Mouse (Mus musculus): ENCODE measurements around the gene Tcirg1. TPM values are rescaled to one million over a fixed set of nuclear protein-coding genes. Genes with fewer than 3 reads are reported as not detected.

Gene Tcirg1
- polyA plus RNA-seq, 1 experiment from 2014 or later, result 29.7 TPM

DNA sequence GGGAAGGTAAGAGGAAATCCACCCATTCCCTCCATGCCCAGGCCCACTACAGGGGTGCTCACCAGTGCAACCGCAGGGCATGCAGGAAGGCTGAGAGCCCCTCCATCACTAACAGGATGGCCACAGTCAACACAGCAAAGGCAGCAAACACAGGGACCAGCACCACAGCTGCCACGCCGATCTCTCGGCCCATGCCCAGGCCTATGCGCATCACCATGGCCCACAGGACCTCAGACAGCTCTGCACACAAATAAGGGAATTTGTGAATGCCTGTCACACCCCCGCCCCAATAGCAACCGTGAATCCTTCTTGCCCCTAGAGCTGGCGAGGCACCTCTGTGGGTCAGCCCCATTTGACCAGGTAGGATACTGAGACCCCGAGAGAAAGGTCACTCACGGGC is 10.7 kb downstream of the Tcirg1 start:
- ATAC-seq, result no peak
- 86% methylated on average over 10 of the region's 10 CpGs for WGBS (ENCODE audit: insufficient replicate concordance)
- no peak overlapping the region for H3K4me3 ChIP-seq (ENCODE audit: low read depth, low read length)
- DNase-seq, result no peak
- H3K4me2 ChIP-seq (ENCODE audit: low read depth, low read length), result no peak overlapping the region
- peaks cover 6% of the 10 kb centered on the region for H3K4me1 ChIP-seq (ENCODE audit: insufficient read depth)
- no peak overlapping the region for H3K9ac ChIP-seq (replicated peaks)
- TF ChIP-seq CTCF (IDR thresholded peaks at IDR 0.05; ENCODE audit: low read depth) (no peak), EP300 (IDR thresholded peaks at IDR 0.05; ENCODE audit: low read depth) (no peak)
- H3K27me3 ChIP-seq (ENCODE audit: insufficient read depth, low read length), result no peaks in the 10 kb centered on the region
- H3K27ac ChIP-seq (ENCODE audit: low read depth), result no peak overlapping the region
- no peaks in the 10 kb centered on the region for H3K9me3 ChIP-seq (ENCODE audit: low read length)
- peaks cover 79% of the 10 kb centered on the region for H3K36me3 ChIP-seq (replicated peaks; ENCODE audit: insufficient read depth, low read length)

- Histone ChIP-seq H3K4me1 (ENCODE audit: insufficient read depth) (peaks cover 6% of the 10 kb centered on the region), H3K36me3 (replicated peaks; ENCODE audit: insufficient read depth, low read length) (peaks cover 85% of the 10 kb centered on the region), H3K27ac (ENCODE audit: low read depth) (no peak overlapping the region), H3K4me2 (ENCODE audit: low read depth, low read length) (no peak overlapping the region), H3K4me3 (ENCODE audit: low read depth, low read length) (no peak overlapping the region), H3K27me3 (ENCODE audit: insufficient read depth, low read length) (no peaks in the 10 kb centered on the region), H3K9ac (replicated peaks) (no peak overlapping the region), H3K9me3 (ENCODE audit: low read length) (no peaks in the 10 kb centered on the region)
- TF ChIP-seq EP300 (IDR thresholded peaks at IDR 0.05; ENCODE audit: low read depth) (no peak), CTCF (IDR thresholded peaks at IDR 0.05; ENCODE audit: low read depth) (no peak)
- DNase-seq, result no peak
- 50% methylated on average over 3 of the region's 3 CpGs for WGBS (ENCODE audit: insufficient replicate concordance)
- ATAC-seq, result peak; percentile 79
Observed at GRCm38 (mm10) chr19:3895171-3895631, 11.7 kb downstream of the Tcirg1 start.

- WGBS (ENCODE audit: insufficient replicate concordance), result 84% methylated on average over 2 of the region's 2 CpGs
- Histone ChIP-seq H3K27ac (ENCODE audit: low read depth) (peak overlapping the region; percentile 34; the same call in 1 of the 2 replicates), H3K27me3 (ENCODE audit: insufficient read depth, low read length) (no peaks in the 10 kb centered on the region), H3K9me3 (ENCODE audit: low read length) (no peaks in the 10 kb centered on the region), H3K9ac (replicated peaks) (no peak overlapping the region), H3K4me1 (ENCODE audit: insufficient read depth) (peaks cover 6% of the 10 kb centered on the region), H3K36me3 (replicated peaks; ENCODE audit: insufficient read depth, low read length) (peaks cover 88% of the 10 kb centered on the region), H3K4me3 (ENCODE audit: low read depth, low read length) (no peak overlapping the region), H3K4me2 (ENCODE audit: low read depth, low read length) (no peak overlapping the region)
- ATAC-seq (no peak), DNase-seq (no peak)
- no peak for TF ChIP-seq EP300 (IDR thresholded peaks at IDR 0.05; ENCODE audit: low read depth)
- TF ChIP-seq CTCF (IDR thresholded peaks at IDR 0.05; ENCODE audit: low read depth), result no peak
Observed at GRCm38 (mm10) chr19:3894294-3894693, 12.6 kb downstream of the Tcirg1 start.

DNA sequence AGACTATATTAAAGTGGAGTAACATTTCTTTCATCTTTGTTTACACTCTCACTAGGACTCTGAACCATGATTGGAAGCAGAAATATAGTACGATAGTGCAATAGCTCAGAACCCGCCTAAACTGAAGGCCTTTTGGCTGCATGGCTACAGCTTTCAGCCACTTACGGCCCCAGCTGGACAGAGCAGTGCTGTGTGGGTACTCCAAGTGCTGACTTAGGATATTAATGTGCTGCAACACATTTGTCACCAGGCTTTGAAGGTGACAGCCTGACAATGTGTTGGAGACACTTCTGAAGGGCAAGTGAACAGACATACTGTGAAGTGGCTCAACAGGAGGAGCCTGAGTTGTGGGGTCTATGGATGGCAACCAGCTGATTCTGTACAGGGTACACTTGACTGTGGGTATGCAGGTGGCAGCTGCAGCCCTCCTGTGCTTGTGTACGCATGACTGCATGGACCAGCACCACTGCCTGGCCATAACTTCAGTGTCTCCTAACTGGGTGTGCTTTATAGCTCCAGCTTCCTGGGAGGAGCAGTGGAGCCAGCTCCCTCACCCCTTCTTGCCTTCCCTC is 13.3 kb downstream of the Tcirg1 start:
- Histone ChIP-seq H3K9ac (replicated peaks) (no peak overlapping the region), H3K27ac (ENCODE audit: low read depth) (0 out of 2 replicates have a peak overlapping the region, but pooled peaks have one; percentile 29), H3K4me1 (ENCODE audit: insufficient read depth) (peaks cover 6% of the 10 kb centered on the region), H3K4me2 (ENCODE audit: low read depth, low read length) (no peak overlapping the region), H3K27me3 (ENCODE audit: insufficient read depth, low read length) (no peaks in the 10 kb centered on the region), H3K36me3 (replicated peaks; ENCODE audit: insufficient read depth, low read length) (peaks cover 91% of the 10 kb centered on the region), H3K4me3 (ENCODE audit: low read depth, low read length) (no peak overlapping the region), H3K9me3 (ENCODE audit: low read length) (no peaks in the 10 kb centered on the region)
- DNase-seq (no peak), ATAC-seq (no peak)
- TF ChIP-seq EP300 (IDR thresholded peaks at IDR 0.05; ENCODE audit: low read depth) (no peak), CTCF (IDR thresholded peaks at IDR 0.05; ENCODE audit: low read depth) (no peak)
- WGBS (ENCODE audit: insufficient replicate concordance), result 68% methylated on average over 4 of the region's 4 CpGs

- no peaks in the 10 kb centered on the region for H3K27me3 ChIP-seq (ENCODE audit: insufficient read depth, low read length)
- no peak overlapping the region for H3K27ac ChIP-seq (ENCODE audit: low read depth)
- TF ChIP-seq CTCF (IDR thresholded peaks at IDR 0.05; ENCODE audit: low read depth), result peak; percentile 61
- 0 out of 2 replicates have a peak, but pooled peaks have one; percentile 19 for TF ChIP-seq EP300 (IDR thresholded peaks at IDR 0.05; ENCODE audit: low read depth)
- H3K4me3 ChIP-seq (ENCODE audit: low read depth, low read length), result no peak overlapping the region
- H3K4me1 ChIP-seq (ENCODE audit: insufficient read depth), result peaks cover 6% of the 10 kb centered on the region
- 75% methylated on average over 8 of the region's 8 CpGs for WGBS (ENCODE audit: insufficient replicate concordance)
- H3K9ac ChIP-seq (replicated peaks), result no peak overlapping the region
- peak; percentile 60 for DNase-seq
- no peak for ATAC-seq
- H3K36me3 ChIP-seq (replicated peaks; ENCODE audit: insufficient read depth, low read length), result peaks cover 89% of the 10 kb centered on the region
- no peak overlapping the region for H3K4me2 ChIP-seq (ENCODE audit: low read depth, low read length)
- no peaks in the 10 kb centered on the region for H3K9me3 ChIP-seq (ENCODE audit: low read length)
Observed at GRCm38 (mm10) chr19:3890181-3890580, 16.8 kb downstream of the Tcirg1 start.

DNA sequence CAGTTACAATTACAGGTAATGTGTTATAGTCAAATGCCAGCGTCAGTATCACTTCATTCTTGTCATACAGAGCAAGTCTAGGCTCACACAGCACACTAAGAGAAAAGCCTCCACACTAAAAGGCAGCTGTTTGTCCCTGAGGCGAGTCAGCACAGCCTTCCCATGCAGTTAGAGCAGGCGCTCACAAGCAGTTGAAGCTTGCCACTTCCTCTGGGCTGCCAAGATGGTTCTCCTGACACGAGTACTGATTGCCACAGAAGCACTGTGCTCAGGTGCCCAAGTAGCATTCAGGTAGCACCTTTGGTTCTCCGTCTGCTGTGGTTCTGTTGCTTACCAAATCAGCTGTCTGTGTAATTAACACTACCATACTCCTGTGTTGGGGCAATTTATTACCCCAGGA is 17.8 kb downstream of the Tcirg1 start:
- TF ChIP-seq EP300 (IDR thresholded peaks at IDR 0.05; ENCODE audit: low read depth) (no peak), CTCF (IDR thresholded peaks at IDR 0.05; ENCODE audit: low read depth) (no peak)
- no peak for ATAC-seq
- peaks cover 81% of the 10 kb centered on the region for H3K36me3 ChIP-seq (replicated peaks; ENCODE audit: insufficient read depth, low read length)

More for the DNA sequence above, 17.8 kb downstream of the Tcirg1 start:
- no peaks in the 10 kb centered on the region for H3K27me3 ChIP-seq (ENCODE audit: insufficient read depth, low read length)
- peaks cover 6% of the 10 kb centered on the region for H3K4me1 ChIP-seq (ENCODE audit: insufficient read depth)
- no peak overlapping the region for H3K9ac ChIP-seq (replicated peaks)
- H3K4me2 ChIP-seq (ENCODE audit: low read depth, low read length), result no peak overlapping the region
- WGBS (ENCODE audit: insufficient replicate concordance), result 80% methylated on average over 5 of the region's 5 CpGs
- no peak overlapping the region for H3K4me3 ChIP-seq (ENCODE audit: low read depth, low read length)
- no peaks in the 10 kb centered on the region for H3K9me3 ChIP-seq (ENCODE audit: low read length)
- DNase-seq, result no peak
- no peak overlapping the region for H3K27ac ChIP-seq (ENCODE audit: low read depth)
